In genomic region chr13:5817250-5817649, GRCm38 (mm10) we compare ENCODE assay signal across 25 mouse cellular contexts.
"Had no signal": no experiment of that assay in that cellular context is flagged by ENCODE, and none has a peak within 500 bp of the region (broad histone marks: within the 10 kb centered on the region; RNA-seq: fewer than 3 reads in every experiment).

No protein-coding gene starts in this region.

- ATAC-seq: hindbrain, embryonic 16.5 days; inflammation-experienced regulatory T-cells, adult 6 months; intestine, embryonic 15.5 days; intestine, postnatal 0 days had no signal

- H3K27me3 ChIP-seq: heart, embryonic 12.5 days; hindbrain, embryonic 12.5 days; intestine, embryonic 15.5 days; limb, embryonic 12.5 days had no signal

- H3K4me3 ChIP-seq: heart, embryonic 10.5 days; heart, embryonic 12.5 days; hindbrain, embryonic 10.5 days; hindbrain, embryonic 12.5 days; intestine, embryonic 15.5 days; left cerebral cortex, adult 2 months; limb, embryonic 10.5 days; limb, embryonic 12.5 days had no signal

- DNase-seq: gastrocnemius, postnatal 14 days; gastrocnemius, postnatal 36 days; heart, adult 18-20 months; heart, postnatal 10 days; heart, postnatal 4 days; kidney, adult 18-20 months; kidney, adult 8-10 months; kidney, postnatal 10 days; kidney, postnatal 25 days; layer of hippocampus, adult 9-11 months; layer of hippocampus, postnatal 36 days; liver had no signal

- H3K36me3 ChIP-seq: heart, embryonic 10.5 days; heart, embryonic 12.5 days; hindbrain, embryonic 10.5 days; hindbrain, embryonic 12.5 days; intestine, embryonic 15.5 days; limb, embryonic 10.5 days; limb, embryonic 12.5 days had no signal

- H3K4me2 ChIP-seq: heart, embryonic 12.5 days; hindbrain, embryonic 12.5 days; hindbrain, embryonic 14.5 days; intestine, embryonic 15.5 days; limb, embryonic 12.5 days; liver, embryonic 11.5 days had no signal
